Mouse (Mus musculus) kidney, adult 8-10 months (tissue): ENCODE data around the gene Clns1a.
A peak's percentile ranks its signal among the peaks of the same experiment; 100 is the strongest.

Source experiments
- DNase-seq, 2 experiments: peaks; one replicate each; pipeline ENCODE4 v3.0.0; 2022

Clns1a gene

GRCm38 (mm10) chr7:97766406-97767166 is 70.2 kb downstream of the Clns1a start:
- peak in 1 of 2 experiments; percentile 48 for DNase-seq

GRCm38 (mm10) chr7:97767841-97768240 is 71.4 kb downstream of the Clns1a start:
- no peak for DNase-seq

GRCm38 (mm10) chr7:97769020-97769419 is 72.6 kb downstream of the Clns1a start:
- no peak for DNase-seq
